12 mouse cellular contexts compared by ENCODE assay signal in genomic region chr6:7876836-7877235, GRCm38 (mm10).
"Had no signal": no experiment of that assay in that cellular context is flagged by ENCODE, and none has a peak within 500 bp of the region (broad histone marks: within the 10 kb centered on the region; RNA-seq: fewer than 3 reads in every experiment).

No protein-coding gene starts in this region.

- DNase-seq: forebrain, postnatal 0 days; gastrocnemius, postnatal 14 days; gastrocnemius, postnatal 36 days; heart, adult 11 months; heart, adult 2 months; heart, postnatal 14 days; heart, postnatal 36 days; layer of hippocampus, adult 9-11 months; layer of hippocampus, postnatal 36 days; left cerebral cortex, postnatal 4 days; liver, embryonic 13.5 days; lung, adult 18-20 months had no signal
